Mouse (Mus musculus) adipose tissue, adult 10 weeks (tissue): ENCODE data around the gene Hmgcs2. TPM values are rescaled to one million over a fixed set of nuclear protein-coding genes. Genes with fewer than 3 reads are reported as not detected.

Experiments
- polyA plus RNA-seq: library from polyadenylated mRNA; stranded (reverse); fragments of 350-450 nt; fragmentation: Illumina TruSeq; extraction: RNeasy Lipid Tissue Mini Kit (QIAGEN cat#74804); gene quantifications from one replicate; pipeline ENCODE4 v1.2.3, GENCODE M21; 2014; ENCODE audit warnings: low read depth, low replicate concordance

The Hmgcs2 gene
- 36.4 TPM for polyA plus RNA-seq

DNA sequence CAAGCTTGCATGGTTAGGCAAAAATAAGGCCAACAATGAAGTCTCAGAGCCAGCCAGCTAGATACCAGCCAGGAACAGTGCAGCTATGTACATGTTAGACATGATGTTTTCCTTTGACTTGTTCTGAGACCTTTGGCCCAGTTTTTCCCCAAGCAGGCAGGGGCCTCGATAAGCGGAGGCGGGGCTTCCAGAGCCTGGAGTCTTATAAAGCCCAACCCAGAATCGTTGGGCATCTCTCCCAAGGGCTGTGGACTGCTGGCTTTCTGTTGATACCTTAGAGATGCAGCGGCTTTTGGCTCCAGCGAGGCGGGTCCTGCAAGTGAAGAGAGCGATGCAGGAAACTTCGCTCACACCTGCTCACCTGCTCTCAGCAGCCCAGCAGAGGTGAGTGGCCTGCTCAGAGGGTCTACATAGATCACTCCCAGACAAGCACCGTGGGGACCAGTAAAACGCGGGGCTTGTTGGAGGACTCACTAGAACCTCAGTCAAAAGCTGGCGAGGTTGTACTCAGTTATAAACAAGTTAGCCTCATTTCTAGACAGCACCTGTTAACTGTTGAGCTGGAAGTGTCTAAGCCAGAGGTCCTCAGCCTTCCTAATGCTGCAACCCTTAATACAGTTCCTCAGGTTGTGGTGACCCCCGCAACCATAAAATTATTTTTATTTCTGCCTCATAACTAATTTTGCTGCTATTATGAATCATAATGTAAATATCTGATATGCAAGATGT, at the start of gene Hmgcs2:
Hmgcs2 (plus strand) TSS at position 232 of the 729 bp plus-strand sequence.

DNA sequence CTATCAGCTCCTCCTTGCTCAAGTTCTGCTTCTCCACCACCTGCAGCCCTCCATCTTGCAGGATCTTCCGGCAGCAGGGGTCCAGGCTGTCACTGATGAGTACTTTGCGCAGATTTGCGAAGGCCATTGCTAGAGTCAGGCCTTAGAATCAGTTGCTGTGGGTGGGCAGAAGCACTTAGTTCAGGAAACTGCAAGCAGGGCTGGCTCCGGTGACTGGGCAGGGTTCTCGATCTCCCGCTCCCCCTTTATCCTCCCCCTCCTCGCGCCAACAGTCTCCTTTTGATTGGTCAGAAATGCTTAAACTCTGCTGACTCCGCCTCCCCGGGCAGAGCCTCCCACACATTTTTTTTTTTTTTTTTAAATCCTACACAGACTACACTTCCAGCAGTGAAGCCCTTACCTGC, 59.5 kb downstream of the Hmgcs2 start, which contains the start of gene Phgdh:
Phgdh (minus strand) TSS at position 285 of the 404 bp plus-strand sequence.

Other genes starting within 250 kb of the Hmgcs2 start
- gene Adam30, start 119.8 kb upstream of the Hmgcs2 start, polyA plus RNA-seq: 1.1 TPM
- not detected for gene Reg4, start 58.3 kb upstream of the Hmgcs2 start, polyA plus RNA-seq
- 307 TPM for gene Phgdh, start 59.6 kb downstream of the Hmgcs2 start, polyA plus RNA-seq
- 19.4 TPM for gene Zfp697, start 102.0 kb downstream of the Hmgcs2 start, polyA plus RNA-seq
- gene Gm4450, start 176.7 kb downstream of the Hmgcs2 start, polyA plus RNA-seq: not detected
- gene Hsd3b4, start 230.1 kb downstream of the Hmgcs2 start, polyA plus RNA-seq: not detected